Mouse (Mus musculus): Measurements from ENCODE around the gene Hoxc12. TPM values are rescaled to one million over a fixed set of nuclear protein-coding genes. Genes with fewer than 3 reads are reported as not detected.

Gene Hoxc12
- polyA plus RNA-seq, 1 experiment from 2014 or later, result not detected

- WGBS, result 5% methylated on average over 26 of the region's 26 CpGs
- H3K27ac ChIP-seq (ENCODE audit: low read length), result no peak overlapping the region
- H3K9me3 ChIP-seq (ENCODE audit: control insufficient read depth, low read depth, low read length), result no peaks in the 10 kb centered on the region
- no peaks in the 10 kb centered on the region for H3K36me3 ChIP-seq (ENCODE audit: control insufficient read depth, insufficient read depth, low read length)
- no peak overlapping the region for H3K4me2 ChIP-seq (replicated peaks; ENCODE audit: low read depth, low read length)
- H3K9ac ChIP-seq (replicated peaks; ENCODE audit: low read depth, low read length), result no peak overlapping the region
- H3K4me3 ChIP-seq (ENCODE audit: low read depth, low read length), result no peak overlapping the region
- H3K27me3 ChIP-seq (ENCODE audit: control insufficient read depth, insufficient read depth, low read length), result peaks cover 83% of the 10 kb centered on the region
- no peak for ATAC-seq (ENCODE audit: insufficient number of reproducible peaks, insufficient read depth, low FRiP score, low read depth)
- H3K4me1 ChIP-seq (ENCODE audit: control insufficient read depth, insufficient read depth, low read length), result no peaks in the 10 kb centered on the region; the same call in 1 of the 2 replicates
Measured at GRCm38 (mm10) chr15:102965003-102965891, 28.7 kb downstream of the Hoxc12 start.

GRCm38 (mm10) chr15:102965892-102966775 lies 29.6 kb downstream of the Hoxc12 start:
- Histone ChIP-seq H3K9me3 (ENCODE audit: control insufficient read depth, low read depth, low read length) (no peaks in the 10 kb centered on the region), H3K27me3 (ENCODE audit: control insufficient read depth, insufficient read depth, low read length) (peaks cover 83% of the 10 kb centered on the region), H3K27ac (ENCODE audit: low read length) (no peak overlapping the region), H3K4me1 (ENCODE audit: control insufficient read depth, insufficient read depth, low read length) (no peaks in the 10 kb centered on the region; the same call in 1 of the 2 replicates), H3K36me3 (ENCODE audit: control insufficient read depth, insufficient read depth, low read length) (no peaks in the 10 kb centered on the region), H3K4me3 (ENCODE audit: low read depth, low read length) (no peak overlapping the region), H3K4me2 (replicated peaks; ENCODE audit: low read depth, low read length) (peak overlapping the region; percentile 1; the same call in 1 of the 2 replicates), H3K9ac (replicated peaks; ENCODE audit: low read depth, low read length) (no peak overlapping the region)
- WGBS, result 5% methylated on average over 29 of the region's 30 CpGs
- peak; percentile 56; the same call in 1 of the 2 replicates for ATAC-seq (ENCODE audit: insufficient number of reproducible peaks, insufficient read depth, low FRiP score, low read depth)

GRCm38 (mm10) chr15:102966776-102967311 lies 30.3 kb downstream of the Hoxc12 start, which contains the start of gene Hoxc10:
Hoxc10 (plus strand) TSS chr15:102966796.
- Histone ChIP-seq H3K4me1 (ENCODE audit: control insufficient read depth, insufficient read depth, low read length) (no peaks in the 10 kb centered on the region; the same call in 1 of the 2 replicates), H3K9me3 (ENCODE audit: control insufficient read depth, low read depth, low read length) (no peaks in the 10 kb centered on the region), H3K4me2 (replicated peaks; ENCODE audit: low read depth, low read length) (peak within 1 kb of the TSS; percentile 1; the same call in 1 of the 2 replicates), H3K36me3 (ENCODE audit: control insufficient read depth, insufficient read depth, low read length) (no peaks in the 10 kb centered on the region), H3K27me3 (ENCODE audit: control insufficient read depth, insufficient read depth, low read length) (peaks cover 84% of the 10 kb centered on the region), H3K4me3 (ENCODE audit: low read depth, low read length) (no peak within 1 kb of the TSS), H3K9ac (replicated peaks; ENCODE audit: low read depth, low read length) (no peak within 1 kb of the TSS), H3K27ac (ENCODE audit: low read length) (no peak within 1 kb of the TSS)
- peak; percentile 30; the same call in 1 of the 2 replicates for ATAC-seq (ENCODE audit: insufficient number of reproducible peaks, insufficient read depth, low FRiP score, low read depth)
- 2% methylated on average over 27 of the region's 27 CpGs for WGBS

GRCm38 (mm10) chr15:102967312-102967510 lies 30.7 kb downstream of the Hoxc12 start, which contains the start of gene Hoxc5:
Hoxc5 (plus strand) TSS chr15:102967443.
- Histone ChIP-seq H3K4me1 (ENCODE audit: control insufficient read depth, insufficient read depth, low read length) (no peaks in the 10 kb centered on the region; the same call in 1 of the 2 replicates), H3K9me3 (ENCODE audit: control insufficient read depth, low read depth, low read length) (no peaks in the 10 kb centered on the region), H3K9ac (replicated peaks; ENCODE audit: low read depth, low read length) (no peak within 1 kb of the TSS), H3K27ac (ENCODE audit: low read length) (no peak within 1 kb of the TSS), H3K36me3 (ENCODE audit: control insufficient read depth, insufficient read depth, low read length) (no peaks in the 10 kb centered on the region), H3K27me3 (ENCODE audit: control insufficient read depth, insufficient read depth, low read length) (peaks cover 86% of the 10 kb centered on the region), H3K4me3 (ENCODE audit: low read depth, low read length) (no peak within 1 kb of the TSS), H3K4me2 (replicated peaks; ENCODE audit: low read depth, low read length) (peak within 1 kb of the TSS; percentile 1; the same call in 1 of the 2 replicates)
- WGBS, result 3% methylated on average over 12 of the region's 12 CpGs
- ATAC-seq (ENCODE audit: insufficient number of reproducible peaks, insufficient read depth, low FRiP score, low read depth), result no peak

- 2% methylated on average over 34 of the region's 34 CpGs for WGBS
- Histone ChIP-seq H3K9me3 (ENCODE audit: control insufficient read depth, low read depth, low read length) (no peaks in the 10 kb centered on the region), H3K36me3 (ENCODE audit: control insufficient read depth, insufficient read depth, low read length) (no peaks in the 10 kb centered on the region), H3K4me3 (ENCODE audit: low read depth, low read length) (no peak overlapping the region), H3K27ac (ENCODE audit: low read length) (no peak overlapping the region), H3K4me2 (replicated peaks; ENCODE audit: low read depth, low read length) (no peak overlapping the region), H3K4me1 (ENCODE audit: control insufficient read depth, insufficient read depth, low read length) (no peaks in the 10 kb centered on the region; the same call in 1 of the 2 replicates), H3K27me3 (ENCODE audit: control insufficient read depth, insufficient read depth, low read length) (peaks cover 86% of the 10 kb centered on the region), H3K9ac (replicated peaks; ENCODE audit: low read depth, low read length) (no peak overlapping the region)
- ATAC-seq (ENCODE audit: insufficient number of reproducible peaks, insufficient read depth, low FRiP score, low read depth), result no peak
Measured at GRCm38 (mm10) chr15:102967511-102968397, 31.2 kb downstream of the Hoxc12 start.

- no peak overlapping the region for H3K4me3 ChIP-seq (ENCODE audit: low read depth, low read length)
- WGBS, result 42% methylated on average over 1 of the region's 1 CpGs
- no peak overlapping the region for H3K27ac ChIP-seq (ENCODE audit: low read length)
- H3K36me3 ChIP-seq (ENCODE audit: control insufficient read depth, insufficient read depth, low read length), result no peaks in the 10 kb centered on the region
- no peaks in the 10 kb centered on the region; the same call in 1 of the 2 replicates for H3K4me1 ChIP-seq (ENCODE audit: control insufficient read depth, insufficient read depth, low read length)
- ATAC-seq (ENCODE audit: insufficient number of reproducible peaks, insufficient read depth, low FRiP score, low read depth), result no peak
- peaks cover 93% of the 10 kb centered on the region for H3K27me3 ChIP-seq (ENCODE audit: control insufficient read depth, insufficient read depth, low read length)
- H3K9me3 ChIP-seq (ENCODE audit: control insufficient read depth, low read depth, low read length), result no peaks in the 10 kb centered on the region
- H3K4me2 ChIP-seq (replicated peaks; ENCODE audit: low read depth, low read length), result no peak overlapping the region
- H3K9ac ChIP-seq (replicated peaks; ENCODE audit: low read depth, low read length), result no peak overlapping the region
Measured at GRCm38 (mm10) chr15:102969296-102969695, 32.7 kb downstream of the Hoxc12 start.

GRCm38 (mm10) chr15:102970740-102971139 lies 34.2 kb downstream of the Hoxc12 start:
- no peak overlapping the region for H3K9ac ChIP-seq (replicated peaks; ENCODE audit: low read depth, low read length)

More at GRCm38 (mm10) chr15:102970740-102971139, 34.2 kb downstream of the Hoxc12 start:
- Histone ChIP-seq H3K4me1 (ENCODE audit: control insufficient read depth, insufficient read depth, low read length) (no peaks in the 10 kb centered on the region; the same call in 1 of the 2 replicates), H3K36me3 (ENCODE audit: control insufficient read depth, insufficient read depth, low read length) (no peaks in the 10 kb centered on the region), H3K27ac (ENCODE audit: low read length) (no peak overlapping the region), H3K27me3 (ENCODE audit: control insufficient read depth, insufficient read depth, low read length) (peaks cover 91% of the 10 kb centered on the region), H3K4me2 (replicated peaks; ENCODE audit: low read depth, low read length) (no peak overlapping the region), H3K4me3 (ENCODE audit: low read depth, low read length) (no peak overlapping the region), H3K9me3 (ENCODE audit: control insufficient read depth, low read depth, low read length) (no peaks in the 10 kb centered on the region)
- no peak for ATAC-seq (ENCODE audit: insufficient number of reproducible peaks, insufficient read depth, low FRiP score, low read depth)
- WGBS, result 1% methylated on average over 12 of the region's 12 CpGs
